Mouse (Mus musculus) retina, adult 2 months (tissue): ENCODE results near the gene Jph2.

Experiments
- DNase-seq: peaks from one replicate; pipeline ENCODE4 v3.0.0-alpha.2; 2012; ENCODE audit warnings: low read depth, low spot score

The Jph2 gene

DNA sequence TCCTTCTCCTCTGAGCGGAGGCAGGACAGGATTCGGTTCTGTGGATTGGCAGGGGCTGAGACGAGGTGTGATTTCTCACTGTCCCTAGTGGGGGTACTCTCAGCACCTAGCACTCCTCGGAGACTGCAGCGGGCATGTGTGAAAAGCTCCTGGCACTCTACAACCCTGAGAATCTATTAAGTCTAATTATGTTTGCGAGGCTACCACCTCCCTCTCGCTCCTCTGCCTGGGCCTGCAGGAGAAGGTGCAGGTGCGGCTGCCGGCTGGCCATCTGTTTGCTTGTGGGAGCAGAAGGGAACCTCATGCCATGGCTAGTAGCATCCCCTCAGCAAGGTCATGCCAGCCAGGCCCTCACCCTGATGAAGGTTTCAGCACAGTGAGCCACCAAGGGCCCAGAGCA, 94.8 kb downstream of the Jph2 start:
- DNase-seq: no peak

DNA sequence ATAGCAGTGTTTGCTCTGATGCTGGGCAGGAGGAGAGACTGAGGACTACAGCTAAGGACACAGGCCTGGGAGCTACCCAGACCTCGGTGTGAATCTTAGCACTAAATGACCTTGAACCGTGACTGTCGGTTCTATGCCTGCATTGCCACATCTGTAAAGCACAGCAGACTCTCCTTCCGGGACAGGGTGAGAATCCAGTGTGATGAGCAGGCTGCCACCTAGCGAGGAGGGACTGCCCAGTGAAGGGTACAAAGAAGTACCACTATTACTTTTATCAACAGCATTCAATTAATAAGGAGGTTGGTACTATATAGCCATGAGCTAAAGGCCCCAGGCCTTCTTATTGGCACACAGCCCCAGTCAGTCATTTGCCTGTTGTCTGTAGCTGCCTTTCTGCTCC, 96.2 kb downstream of the Jph2 start:
- DNase-seq: no peak

DNA sequence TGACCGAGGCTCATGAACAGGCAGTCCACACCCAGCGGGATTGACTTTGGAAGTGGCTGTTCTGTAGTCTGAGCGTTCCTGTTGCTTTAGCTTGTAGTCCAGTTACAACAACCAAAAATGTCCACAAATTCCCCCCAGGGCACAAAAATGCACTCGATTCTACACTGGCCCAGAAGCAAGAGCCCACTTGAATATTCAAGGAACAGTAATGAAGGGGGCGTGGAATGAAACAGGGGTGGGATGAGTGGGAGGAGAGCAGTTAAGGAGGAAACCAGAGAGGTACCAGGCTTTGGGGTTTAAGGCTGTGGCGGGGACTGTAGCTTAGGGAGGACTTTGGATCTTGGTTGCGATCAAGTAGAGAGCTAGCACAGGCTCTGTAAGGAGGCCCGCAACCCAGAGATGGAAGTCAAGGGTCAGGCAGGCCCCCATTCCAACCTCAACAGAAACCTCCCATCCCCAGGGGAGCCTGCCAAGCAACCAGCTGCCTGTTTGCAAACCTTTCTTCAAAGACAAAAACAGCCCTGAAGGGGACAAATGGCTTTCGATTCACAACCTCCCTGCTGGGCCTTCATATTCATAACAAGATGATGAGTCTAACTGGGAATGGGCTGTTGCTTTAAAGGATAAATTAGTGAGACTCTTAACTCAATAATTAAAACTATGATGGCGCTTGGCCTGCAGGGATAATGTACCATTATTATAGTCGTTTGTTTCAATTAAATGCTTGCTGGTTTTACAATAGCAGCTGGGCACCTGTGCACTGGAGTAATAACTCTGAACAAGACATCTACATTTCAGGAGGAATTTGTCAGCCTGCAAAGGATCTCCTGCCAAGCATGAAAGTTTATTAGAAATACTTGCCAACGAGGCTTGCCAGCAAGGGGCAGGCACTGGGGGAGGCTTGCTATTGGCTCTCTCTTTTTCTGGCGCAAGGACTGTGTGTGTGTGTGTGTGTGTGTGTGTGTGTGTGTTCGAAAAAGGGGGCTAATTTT, 97.4 kb downstream of the Jph2 start:
- no peak for DNase-seq

DNA sequence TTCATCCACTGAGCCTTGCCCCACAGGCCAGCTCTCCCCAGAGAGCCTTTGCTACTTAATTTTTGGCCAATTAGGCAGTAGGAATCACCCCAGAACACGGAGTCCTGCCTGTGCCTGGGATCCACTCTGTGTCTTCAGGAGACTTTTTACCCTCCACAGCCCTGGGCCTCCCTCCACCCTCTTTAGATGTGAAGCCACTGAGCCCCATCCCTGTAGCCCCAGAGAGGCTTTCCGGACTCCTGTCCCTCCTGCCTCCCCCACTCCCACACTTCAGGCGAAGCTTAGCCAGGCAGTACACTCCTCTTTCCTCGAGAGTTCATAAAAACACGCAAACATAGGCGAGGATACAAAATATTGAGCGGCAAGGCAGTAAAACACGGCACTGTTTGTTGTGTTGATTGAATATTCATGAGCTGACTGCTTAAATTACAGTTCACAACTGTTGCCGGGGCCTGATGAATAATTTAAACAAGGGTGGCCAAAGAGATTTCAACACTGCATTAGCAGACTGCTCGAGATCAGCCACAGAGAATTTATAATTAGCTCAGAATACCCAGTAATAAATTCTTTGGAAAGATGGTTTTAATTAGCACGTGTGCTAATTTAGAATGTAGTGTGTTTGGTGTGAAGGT, 100.7 kb downstream of the Jph2 start:
- no peak for DNase-seq

DNA sequence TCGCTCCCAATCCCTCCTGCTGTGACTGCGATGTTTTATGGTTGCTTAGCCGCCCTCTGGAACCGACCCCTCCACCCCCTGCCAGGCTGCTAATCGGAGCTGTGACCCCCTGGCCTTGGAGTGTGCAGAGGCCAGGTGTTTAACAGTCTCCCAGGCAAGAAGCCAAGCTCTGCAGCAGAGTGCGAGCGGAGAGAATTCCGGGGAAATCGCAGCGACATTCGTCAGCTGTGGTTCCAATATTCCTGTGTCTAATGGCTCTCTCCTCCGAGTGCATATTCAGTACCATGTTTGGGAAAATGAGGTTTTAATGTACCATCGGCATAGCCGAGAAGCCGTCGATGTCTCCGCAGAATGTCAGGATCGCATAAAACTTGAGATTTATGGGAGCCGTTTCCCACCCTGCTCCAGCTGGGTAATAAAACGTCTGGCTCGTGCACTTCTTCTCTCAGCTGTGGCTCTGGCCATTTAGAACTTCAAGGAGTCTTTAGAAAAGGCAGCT, 108.9 kb downstream of the Jph2 start:
- no peak for DNase-seq
